Mouse (Mus musculus) liver, embryonic 14.5 days (tissue): ENCODE measurements around the gene Hnrnpf.

Experiments used
- CTCF ChIP-seq: IDR thresholded peaks from 2 replicates; pipeline ENCODE4 v1.5.1; 2016; ENCODE audit warnings: antibody characterized with exemption, low read depth, control low read depth
- EP300 ChIP-seq: IDR thresholded peaks from 2 replicates; pipeline ENCODE4 v1.6.1; 2016; ENCODE audit warnings: antibody characterized with exemption, low read depth

- TF ChIP-seq CTCF (no peak), EP300 (no peak)
Measured at GRCm38 (mm10) chr6:117868187-117868586, 31.9 kb upstream of the Hnrnpf start.
